Mouse (Mus musculus) hindbrain, embryonic 12.5 days (tissue): ENCODE measurements around the gene Mapk1. TPM values are rescaled to one million over a fixed set of nuclear protein-coding genes. Genes with fewer than 3 reads are reported as not detected.
A peak's percentile ranks its signal among the peaks of the same experiment; 100 is the strongest.

ENCODE experiments used
- ATAC-seq: fragments of 200-750 bp; cut with Nextera tagmentation; 2 replicates; pipeline ENCODE4 v1.8.0; 2017; ENCODE audit warnings: moderate TSS enrichment; ENCODE audit not compliant: low FRiP score
- H3K27ac ChIP-seq: fragments of 300-500 bp; sonication (generic); 2 replicates; pipeline ENCODE4 v1.5.1; 2016; ENCODE audit warnings: mild to moderate bottlenecking
- H3K27me3 ChIP-seq: fragments of 300-500 bp; sonication (generic); 2 replicates; pipeline ENCODE4 v1.6.1; 2016; ENCODE audit warnings: mild to moderate bottlenecking
- H3K36me3 ChIP-seq: fragments of 300-500 bp; sonication (generic); 2 replicates; pipeline ENCODE4 v1.6.1; 2016; ENCODE audit warnings: mild to moderate bottlenecking
- H3K4me1 ChIP-seq: fragments of 300-500 bp; sonication (generic); 2 replicates; pipeline ENCODE4 v1.6.1; 2016
- H3K4me2 ChIP-seq: fragments of 300-500 bp; sonication (generic); replicated peaks from 2 replicates; pipeline ENCODE4 v1.6.1; 2016; ENCODE audit warnings: mild to moderate bottlenecking
- H3K4me3 ChIP-seq: fragments of 300-500 bp; sonication (generic); 2 replicates; pipeline ENCODE4 v1.5.1; 2016; ENCODE audit warnings: mild to moderate bottlenecking
- H3K9ac ChIP-seq: fragments of 300-500 bp; sonication (generic); 2 replicates; pipeline ENCODE4 v1.6.1; 2016; ENCODE audit warnings: mild to moderate bottlenecking, moderate library complexity
- H3K9me3 ChIP-seq: fragments of 300-500 bp; sonication (generic); replicated peaks from 2 replicates; pipeline ENCODE4 v1.6.1; 2016; ENCODE audit warnings: mild to moderate bottlenecking
- WGBS: fragments of 180-500 bp; shearing (Covaris S2); methylation state at CpG from one replicate; pipeline ENCODE4 v1.1.7; 2016; 5-methylcytosine and 5-hydroxymethylcytosine counted together
- polyA plus RNA-seq: library from polyadenylated mRNA; unstranded; fragments of >200 nt; fragmentation: Nextera tagmentation; extraction: Ambion mirVana; gene quantifications from 2 replicates; pipeline ENCODE4 v1.2.1, GENCODE M21; 2016

Mapk1 gene
- polyA plus RNA-seq, 1 experiment from 2014 or later, result 163 TPM

DNA sequence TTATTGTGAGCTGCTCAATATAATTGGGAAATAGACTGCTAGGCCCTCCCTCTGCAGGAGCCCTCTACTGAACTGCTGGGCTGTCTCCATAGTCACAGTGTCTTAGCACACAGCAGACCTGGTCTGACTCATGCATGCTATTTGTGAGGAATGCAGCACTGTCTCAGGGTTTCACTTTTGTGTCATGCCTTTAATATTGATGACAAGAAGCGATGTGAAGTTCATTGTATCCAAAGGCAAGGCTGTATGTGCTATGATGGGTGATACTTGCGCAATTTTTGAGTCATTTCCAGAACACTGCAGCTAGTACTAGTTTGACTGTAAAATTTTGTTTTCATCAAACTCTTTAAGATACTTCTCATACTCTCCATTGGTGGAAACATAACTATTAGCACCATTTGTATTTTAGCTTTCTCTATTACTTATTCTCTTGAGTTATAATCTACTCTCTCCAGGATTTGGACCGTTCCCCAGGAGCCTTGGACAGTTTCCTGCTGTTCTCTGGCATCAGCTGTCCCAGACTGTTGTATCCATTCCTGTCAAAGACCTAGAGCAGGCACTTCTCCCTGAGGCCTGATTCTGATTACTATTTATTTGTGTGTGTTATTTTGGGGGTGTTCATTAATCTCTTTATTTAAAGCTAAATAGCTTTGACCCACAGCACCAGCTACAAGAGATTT is 41.4 kb downstream of the Mapk1 start:
- Histone ChIP-seq H3K27me3 (no peaks in the 10 kb centered on the region), H3K4me2 (no peak overlapping the region), H3K4me1 (no peaks in the 10 kb centered on the region), H3K27ac (no peak overlapping the region), H3K36me3 (peaks cover 59% of the 10 kb centered on the region), H3K9ac (no peak overlapping the region), H3K9me3 (no peaks in the 10 kb centered on the region), H3K4me3 (no peak overlapping the region)
- 88% methylated on average over 3 of the region's 3 CpGs for WGBS
- no peak for ATAC-seq

DNA sequence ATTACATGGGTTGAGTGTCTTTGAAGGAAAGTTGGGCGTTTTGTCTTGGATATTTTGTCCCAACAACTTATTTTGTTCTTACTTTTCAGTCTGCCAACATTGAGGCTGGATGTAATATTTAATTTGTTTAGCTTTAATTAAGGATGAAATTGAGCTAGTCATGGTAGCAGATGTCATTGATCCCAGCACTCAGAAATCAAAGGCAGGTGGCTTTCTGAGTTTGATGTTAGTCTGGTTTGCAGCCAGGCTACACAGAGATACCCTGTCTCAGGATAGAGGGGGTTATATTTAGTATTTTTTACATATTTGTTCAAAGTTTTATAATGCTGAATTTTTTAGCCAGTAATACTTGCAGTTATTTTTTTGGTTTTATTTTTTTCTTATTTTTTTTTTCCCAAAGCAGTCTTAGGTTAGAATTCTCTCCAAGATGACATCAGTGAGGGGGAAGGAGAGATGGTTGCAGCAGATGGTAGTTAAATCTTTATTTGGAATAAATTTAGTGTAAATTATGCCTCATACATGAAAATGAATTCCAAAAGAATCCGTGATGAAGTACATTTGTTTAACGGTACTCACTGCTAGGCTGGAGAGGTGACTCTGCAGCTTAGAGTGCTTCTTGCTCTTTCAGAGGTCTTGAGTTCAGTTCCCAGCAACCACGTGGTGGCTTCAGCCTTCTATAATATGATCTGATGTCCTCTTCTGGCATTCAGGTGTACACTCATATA is 47.0 kb downstream of the Mapk1 start:
- H3K36me3 ChIP-seq, result peaks cover 45% of the 10 kb centered on the region
- H3K4me1 ChIP-seq, result no peaks in the 10 kb centered on the region
- H3K4me2 ChIP-seq, result no peak overlapping the region
- no peak overlapping the region for H3K27ac ChIP-seq
- no peak overlapping the region for H3K4me3 ChIP-seq
- WGBS, result 68% methylated on average over 4 of the region's 4 CpGs
- H3K9ac ChIP-seq, result no peak overlapping the region
- no peaks in the 10 kb centered on the region for H3K27me3 ChIP-seq
- ATAC-seq, result no peak
- H3K9me3 ChIP-seq, result no peaks in the 10 kb centered on the region

DNA sequence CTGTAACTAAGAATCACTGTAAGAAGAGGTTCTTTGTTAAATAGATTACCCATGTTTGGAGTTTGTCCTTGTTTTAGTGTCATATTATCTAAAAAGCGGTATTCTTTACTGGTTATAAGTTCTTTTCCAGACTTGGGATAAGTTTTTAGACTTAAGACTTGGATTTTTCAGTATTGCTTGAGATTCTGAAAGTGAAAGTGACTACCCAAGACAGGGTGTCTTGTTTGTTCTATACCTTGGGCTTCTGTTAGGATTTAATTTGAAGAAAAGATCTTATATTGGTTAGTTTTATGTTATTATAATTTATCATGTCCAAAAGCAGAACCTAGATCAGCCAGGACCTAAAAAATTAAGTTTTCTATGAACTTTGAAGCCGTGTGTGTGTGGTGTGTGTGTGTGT is 50.6 kb downstream of the Mapk1 start:
- Histone ChIP-seq H3K4me3 (no peak overlapping the region), H3K27me3 (no peaks in the 10 kb centered on the region), H3K27ac (no peak overlapping the region), H3K9me3 (no peaks in the 10 kb centered on the region), H3K4me2 (no peak overlapping the region), H3K9ac (no peak overlapping the region), H3K4me1 (no peaks in the 10 kb centered on the region), H3K36me3 (peaks cover 47% of the 10 kb centered on the region)
- WGBS, result 96% methylated on average over 2 of the region's 2 CpGs
- no peak for ATAC-seq

DNA sequence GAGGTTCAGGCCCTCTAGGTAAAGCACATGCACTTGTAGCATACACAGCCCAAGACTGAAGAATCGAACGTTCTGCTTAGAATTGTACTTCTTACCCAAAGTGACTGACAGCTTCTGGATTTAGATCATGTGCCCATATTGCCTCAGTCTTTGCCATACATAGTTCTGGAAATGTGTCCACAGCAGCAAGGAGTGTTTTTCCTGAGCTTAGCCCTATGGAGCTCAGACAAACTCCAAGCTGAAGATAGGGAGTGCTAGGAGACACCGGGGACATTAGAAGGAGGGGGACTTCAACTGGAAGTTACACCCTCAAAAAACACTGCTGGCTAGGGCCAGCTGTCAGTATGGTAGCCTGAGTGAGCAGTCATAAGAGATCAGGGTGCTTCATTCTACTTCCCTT is 57.5 kb downstream of the Mapk1 start:
- ATAC-seq, result no peak
- WGBS, result 94% methylated on average over 3 of the region's 3 CpGs
- no peak overlapping the region for H3K9ac ChIP-seq
- no peaks in the 10 kb centered on the region for H3K9me3 ChIP-seq
- H3K27me3 ChIP-seq, result no peaks in the 10 kb centered on the region
- no peak overlapping the region for H3K27ac ChIP-seq
- H3K4me1 ChIP-seq, result peaks cover 5% of the 10 kb centered on the region; the same call in 1 of the 2 replicates
- H3K4me2 ChIP-seq, result no peak overlapping the region
- peaks cover 81% of the 10 kb centered on the region for H3K36me3 ChIP-seq
- no peak overlapping the region for H3K4me3 ChIP-seq

DNA sequence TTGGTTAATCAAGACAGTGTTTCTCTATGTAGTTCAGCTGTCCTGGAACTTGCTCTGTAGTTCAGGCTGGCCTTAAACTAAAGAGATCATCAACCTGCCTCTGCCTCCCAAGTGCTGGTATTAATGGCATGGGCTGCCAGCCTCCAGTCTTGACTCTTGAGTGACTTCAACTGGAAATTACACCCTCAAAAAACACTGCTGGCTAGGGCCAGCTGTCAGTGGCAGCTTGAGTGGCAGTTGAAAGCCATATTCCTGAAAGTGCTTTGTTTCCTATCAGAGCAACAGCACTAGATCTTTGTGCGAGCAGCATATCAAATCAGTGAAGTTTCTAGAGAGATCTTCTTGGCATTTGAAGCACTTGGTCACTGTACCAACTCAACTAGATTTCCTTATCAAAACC is 58.2 kb downstream of the Mapk1 start:
- no peak for ATAC-seq
- peaks cover 76% of the 10 kb centered on the region for H3K36me3 ChIP-seq

DNA sequence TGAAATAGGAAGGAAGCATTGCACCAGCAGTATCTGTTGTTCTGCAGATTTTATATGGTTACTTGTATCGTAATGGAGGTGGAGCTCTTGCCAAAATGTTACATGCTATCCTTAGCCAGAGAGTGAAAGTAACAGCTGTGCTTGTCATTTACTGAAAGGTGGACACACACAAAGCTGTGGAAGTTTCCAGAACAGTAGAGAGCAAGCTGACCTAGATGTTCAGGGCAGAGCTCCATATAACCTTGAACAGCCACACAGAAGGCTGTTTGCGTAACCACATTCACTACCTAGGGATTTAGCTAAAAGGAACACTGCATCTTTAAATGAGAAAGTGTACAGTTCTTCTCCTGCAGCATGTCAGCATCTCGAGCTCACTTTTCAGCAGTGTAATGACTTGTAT is 61.1 kb downstream of the Mapk1 start:
- Histone ChIP-seq H3K27ac (no peak overlapping the region), H3K9me3 (no peaks in the 10 kb centered on the region), H3K4me2 (no peak overlapping the region), H3K36me3 (peaks cover 78% of the 10 kb centered on the region), H3K27me3 (no peaks in the 10 kb centered on the region), H3K4me1 (peaks cover 5% of the 10 kb centered on the region; the same call in 1 of the 2 replicates), H3K9ac (no peak overlapping the region), H3K4me3 (no peak overlapping the region)
- WGBS, result 92% methylated on average over 3 of the region's 3 CpGs
- no peak for ATAC-seq

More for the DNA sequence above, 58.2 kb downstream of the Mapk1 start:
- WGBS, result 90% methylated on average over 1 of the region's 1 CpGs
- no peak overlapping the region for H3K4me2 ChIP-seq
- H3K4me3 ChIP-seq, result no peak overlapping the region
- H3K9me3 ChIP-seq, result no peaks in the 10 kb centered on the region
- no peaks in the 10 kb centered on the region for H3K27me3 ChIP-seq
- H3K9ac ChIP-seq, result no peak overlapping the region
- peaks cover 5% of the 10 kb centered on the region; the same call in 1 of the 2 replicates for H3K4me1 ChIP-seq
- no peak overlapping the region for H3K27ac ChIP-seq

GRCm38 (mm10) chr16:17045287-17045686 is 62.1 kb downstream of the Mapk1 start:
- H3K36me3 ChIP-seq, result peaks cover 71% of the 10 kb centered on the region
- H3K4me1 ChIP-seq, result peaks cover 5% of the 10 kb centered on the region; the same call in 1 of the 2 replicates
- H3K27me3 ChIP-seq, result no peaks in the 10 kb centered on the region
- no peak overlapping the region for H3K4me2 ChIP-seq
- 0 out of 2 replicates have a peak, but pooled peaks have one; percentile 35 for ATAC-seq
- WGBS, result 38% methylated on average over 3 of the region's 3 CpGs
- no peak overlapping the region for H3K9ac ChIP-seq
- no peak overlapping the region for H3K27ac ChIP-seq
- H3K9me3 ChIP-seq, result no peaks in the 10 kb centered on the region
- H3K4me3 ChIP-seq, result no peak overlapping the region

- no peaks in the 10 kb centered on the region for H3K27me3 ChIP-seq
- H3K4me2 ChIP-seq, result no peak overlapping the region
- H3K27ac ChIP-seq, result no peak overlapping the region
- 0 out of 2 replicates have a peak, but pooled peaks cover 9% of the 10 kb centered on the region for H3K4me1 ChIP-seq
- H3K9me3 ChIP-seq, result no peaks in the 10 kb centered on the region
- 96% methylated on average over 1 of the region's 1 CpGs for WGBS
- H3K9ac ChIP-seq, result no peak overlapping the region
- H3K36me3 ChIP-seq, result peaks cover 27% of the 10 kb centered on the region
- ATAC-seq, result no peak
- H3K4me3 ChIP-seq, result no peak overlapping the region
Measured at GRCm38 (mm10) chr16:17049886-17050285, 66.7 kb downstream of the Mapk1 start.

- H3K9me3 ChIP-seq, result no peaks in the 10 kb centered on the region
- H3K27ac ChIP-seq, result no peak overlapping the region
- peaks cover 10% of the 10 kb centered on the region; the same call in 1 of the 2 replicates for H3K4me1 ChIP-seq
- peak; percentile 8; the same call in 1 of the 2 replicates for ATAC-seq
- no peak overlapping the region for H3K9ac ChIP-seq
- 79% methylated on average over 7 of the region's 7 CpGs for WGBS
- H3K36me3 ChIP-seq, result peaks cover 21% of the 10 kb centered on the region
- no peak overlapping the region for H3K4me3 ChIP-seq
- no peaks in the 10 kb centered on the region for H3K27me3 ChIP-seq
- no peak overlapping the region for H3K4me2 ChIP-seq
Measured at GRCm38 (mm10) chr16:17052087-17052486, 68.9 kb downstream of the Mapk1 start.

- Histone ChIP-seq H3K9me3 (no peaks in the 10 kb centered on the region), H3K27me3 (no peaks in the 10 kb centered on the region), H3K4me3 (no peak overlapping the region), H3K27ac (no peak overlapping the region), H3K4me1 (peaks cover 10% of the 10 kb centered on the region; the same call in 1 of the 2 replicates), H3K4me2 (no peak overlapping the region), H3K9ac (no peak overlapping the region), H3K36me3 (peaks cover 4% of the 10 kb centered on the region; the same call in 1 of the 2 replicates)
- ATAC-seq, result no peak
- 78% methylated on average over 3 of the region's 3 CpGs for WGBS
Measured at GRCm38 (mm10) chr16:17053903-17054302, 70.7 kb downstream of the Mapk1 start.

DNA sequence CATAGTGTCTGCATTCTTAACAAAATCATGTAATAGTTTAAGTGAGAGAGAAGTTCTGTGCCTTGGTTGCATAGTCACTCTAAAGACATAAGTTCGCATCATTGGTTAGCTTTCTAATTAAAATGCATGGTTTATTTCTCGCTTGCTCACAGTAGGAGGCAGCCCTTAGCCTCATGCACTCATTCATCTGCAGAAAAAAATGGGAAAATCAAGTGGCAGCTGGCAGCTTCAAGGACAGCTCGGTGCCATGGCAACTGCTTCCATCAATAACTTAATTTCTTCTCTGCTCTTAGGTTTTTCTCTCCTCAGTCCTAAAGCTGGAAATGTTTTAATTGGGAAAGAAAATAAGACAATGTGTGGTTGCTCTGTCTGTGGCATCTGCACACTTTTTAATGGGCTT is 72.4 kb downstream of the Mapk1 start:
- Histone ChIP-seq H3K9ac (no peak overlapping the region), H3K4me1 (peaks cover 10% of the 10 kb centered on the region; the same call in 1 of the 2 replicates), H3K27ac (peak overlapping the region; percentile 35), H3K9me3 (no peaks in the 10 kb centered on the region), H3K4me3 (no peak overlapping the region), H3K36me3 (no peaks in the 10 kb centered on the region), H3K4me2 (no peak overlapping the region), H3K27me3 (no peaks in the 10 kb centered on the region)
- WGBS, result 47% methylated on average over 3 of the region's 3 CpGs
- peak; percentile 35; the same call in 1 of the 2 replicates for ATAC-seq

GRCm38 (mm10) chr16:17062338-17062737 is 79.2 kb downstream of the Mapk1 start:
- Histone ChIP-seq H3K4me1 (no peaks in the 10 kb centered on the region), H3K27ac (no peak overlapping the region), H3K27me3 (no peaks in the 10 kb centered on the region), H3K9ac (no peak overlapping the region), H3K4me2 (no peak overlapping the region), H3K9me3 (no peaks in the 10 kb centered on the region), H3K36me3 (no peaks in the 10 kb centered on the region), H3K4me3 (no peak overlapping the region)
- 77% methylated on average over 1 of the region's 1 CpGs for WGBS
- ATAC-seq, result no peak
